Mouse (Mus musculus): ENCODE results near the gene Rnpep.
A peak's percentile ranks its signal among the peaks of the same experiment; 100 is the strongest.
"Not testable (repeated sequence)": the region's sequence is repeated elsewhere in the genome, so short reads cannot be mapped to it uniquely, and the experiment has no call there.

Gene Rnpep

DNA sequence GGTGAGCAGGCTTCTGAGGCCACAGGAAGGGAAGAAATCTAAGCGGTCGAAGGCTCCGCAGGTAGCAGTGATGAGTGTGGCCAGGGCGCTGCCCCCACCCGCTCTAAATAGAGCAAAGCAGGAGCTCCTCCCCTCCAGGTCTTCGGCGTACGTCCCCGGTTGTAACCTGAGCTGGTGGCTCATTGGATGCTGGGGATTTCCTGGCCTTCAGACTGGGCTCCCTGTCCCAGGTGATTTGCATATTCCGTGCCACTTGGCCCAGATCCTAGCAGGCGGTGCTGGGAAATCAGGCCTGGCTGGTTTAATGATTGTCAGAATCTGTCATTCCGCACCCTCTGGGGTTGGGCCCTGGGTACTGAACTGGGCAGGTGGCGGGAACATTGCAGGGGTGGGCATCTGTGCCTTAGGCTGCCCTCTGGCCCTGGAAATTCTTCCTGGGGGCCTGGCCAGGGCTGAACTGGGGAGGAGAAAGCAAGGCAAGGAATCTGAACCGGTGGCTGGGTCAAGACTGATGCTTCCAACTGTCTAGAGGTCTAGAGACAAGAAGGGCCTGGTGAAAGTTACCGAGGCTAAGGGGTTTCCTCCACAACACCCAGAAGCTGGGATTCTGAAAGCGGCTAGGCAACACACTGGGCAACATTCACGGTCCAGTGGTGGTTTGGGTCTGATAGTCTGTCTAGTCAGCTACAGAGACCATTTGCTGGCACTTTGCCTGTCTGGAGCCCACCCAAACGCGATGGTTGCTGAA lies 25.3 kb downstream of the Rnpep start, which contains the start of gene Elf3:
Gene Elf3 (minus strand): TSS at position 189 of the 748 bp plus-strand sequence.
- DNase-seq, result peak; percentile 94 to 97

DNA sequence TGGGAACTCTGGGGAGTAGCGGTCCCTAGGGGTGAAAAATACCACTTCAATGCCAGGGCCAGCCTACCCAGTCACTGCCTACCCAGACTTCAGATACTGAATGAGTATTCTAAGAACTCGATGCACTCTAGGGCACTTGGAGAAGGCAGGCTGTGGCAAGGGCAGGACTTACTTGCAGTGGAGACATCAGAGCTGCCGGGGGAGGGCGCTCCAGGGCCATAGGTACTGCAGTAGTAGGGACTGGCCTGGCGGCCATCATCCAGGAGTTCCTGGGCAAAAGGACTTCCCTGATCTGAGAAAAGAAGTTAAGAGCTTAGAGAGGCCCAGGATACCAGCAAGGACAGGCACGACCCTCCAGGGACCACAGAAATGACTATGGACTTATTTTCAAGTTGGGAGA lies 27.6 kb downstream of the Rnpep start:
- DNase-seq, result peak; percentile 61 to 81

DNA sequence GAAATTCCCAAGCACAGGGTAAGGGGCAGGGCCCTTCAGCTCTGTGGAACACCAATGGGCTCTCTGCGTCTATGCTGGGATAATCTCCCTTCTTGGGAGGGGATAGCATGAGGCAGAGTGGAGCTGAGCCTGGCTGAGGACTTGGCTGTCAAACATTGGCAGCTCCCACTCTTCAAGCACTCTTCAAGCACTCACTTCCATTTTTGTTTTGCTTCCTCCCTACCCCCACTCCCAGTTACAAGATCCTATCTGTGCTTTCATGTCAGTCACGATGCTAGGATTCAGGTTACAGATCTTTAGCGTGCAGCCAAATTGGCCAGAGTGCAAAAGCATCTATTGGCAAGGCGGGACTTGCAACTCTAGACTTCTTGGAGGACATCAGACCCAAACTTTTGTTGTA lies 31.0 kb downstream of the Rnpep start:
- DNase-seq, result no peak

DNA sequence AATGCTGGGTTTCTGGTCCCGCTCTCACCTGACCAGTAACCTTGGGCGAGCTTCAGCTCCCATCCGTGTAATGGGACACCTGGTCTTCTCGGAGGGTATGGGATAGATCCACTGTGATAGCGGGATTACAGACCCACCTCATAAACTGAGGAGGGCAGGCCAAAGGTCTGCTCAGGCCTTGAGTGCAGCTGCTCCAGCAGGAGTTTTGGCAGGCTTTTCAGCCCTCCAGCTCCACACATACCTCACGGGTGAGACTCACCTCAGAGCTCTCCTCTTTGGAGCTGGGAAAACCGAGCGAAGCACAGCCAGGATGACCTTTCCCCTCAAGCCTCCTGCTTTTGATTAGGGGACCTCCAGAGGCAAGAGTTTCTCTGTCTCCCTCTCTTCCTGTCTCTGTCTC lies 32.5 kb downstream of the Rnpep start:
- peak in 1 of 2 experiments; percentile 10 for DNase-seq

DNA sequence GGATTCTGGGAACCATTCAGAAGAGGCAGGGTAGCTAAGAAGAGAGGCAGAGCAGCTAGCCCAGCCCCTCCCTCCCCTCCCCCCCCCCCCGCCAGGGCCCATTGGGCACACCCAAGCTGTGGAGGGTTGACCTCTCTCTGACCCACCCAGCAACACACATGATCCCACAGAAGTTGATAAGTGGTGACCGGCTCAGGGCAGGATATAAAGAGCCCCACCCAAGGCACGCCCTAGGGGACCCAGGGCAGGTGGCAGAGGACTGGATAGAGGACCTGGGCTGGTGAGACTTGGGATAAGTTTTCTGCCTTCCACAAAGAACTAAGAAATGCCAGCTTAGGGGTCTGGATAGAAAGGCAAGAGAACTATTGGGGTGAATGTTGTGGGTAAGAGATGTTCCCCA lies 33.2 kb downstream of the Rnpep start:
- DNase-seq, result no peak

DNA sequence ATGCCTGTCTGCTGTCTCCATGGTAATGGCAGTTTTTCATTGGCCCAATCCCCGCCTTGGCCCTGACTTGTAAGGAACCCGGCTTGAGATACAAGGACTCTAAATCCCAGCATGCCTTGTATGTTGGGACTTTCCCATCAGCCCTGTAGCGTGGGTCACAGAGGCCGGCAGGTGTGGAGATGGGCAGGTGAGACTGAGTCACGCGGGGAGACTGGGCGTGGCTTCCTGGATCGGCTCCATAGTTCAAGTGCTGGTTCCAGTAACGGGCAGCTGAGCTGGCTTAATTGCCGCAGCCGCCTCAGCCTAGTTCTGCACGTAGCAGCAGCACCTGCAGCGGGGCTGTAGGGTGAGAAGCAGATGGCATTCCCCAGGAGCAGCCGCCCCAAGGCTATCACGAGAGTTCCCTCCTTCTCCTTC lies 35.4 kb downstream of the Rnpep start:
- peak; percentile 90 to 91 for DNase-seq

DNA sequence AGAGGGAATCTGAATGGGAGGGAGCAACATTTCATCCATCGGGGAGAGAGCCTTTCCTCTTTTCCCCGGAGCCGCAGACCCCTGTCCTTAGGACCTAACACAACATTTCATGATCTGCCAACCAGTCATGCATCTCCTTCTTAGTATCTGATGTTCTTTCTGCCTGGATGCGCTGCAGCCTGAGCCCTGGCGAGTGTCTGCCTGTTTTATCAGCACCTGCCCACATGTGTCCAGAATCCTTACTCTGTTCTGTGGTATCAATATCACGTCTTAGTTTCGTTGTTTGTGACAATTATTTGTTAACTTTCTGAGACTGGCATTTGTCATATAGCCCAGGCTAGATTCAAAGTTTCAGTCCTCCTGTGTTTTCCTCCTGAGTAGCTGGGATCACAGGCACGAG lies 39.9 kb downstream of the Rnpep start:
- DNase-seq, result no peak

DNA sequence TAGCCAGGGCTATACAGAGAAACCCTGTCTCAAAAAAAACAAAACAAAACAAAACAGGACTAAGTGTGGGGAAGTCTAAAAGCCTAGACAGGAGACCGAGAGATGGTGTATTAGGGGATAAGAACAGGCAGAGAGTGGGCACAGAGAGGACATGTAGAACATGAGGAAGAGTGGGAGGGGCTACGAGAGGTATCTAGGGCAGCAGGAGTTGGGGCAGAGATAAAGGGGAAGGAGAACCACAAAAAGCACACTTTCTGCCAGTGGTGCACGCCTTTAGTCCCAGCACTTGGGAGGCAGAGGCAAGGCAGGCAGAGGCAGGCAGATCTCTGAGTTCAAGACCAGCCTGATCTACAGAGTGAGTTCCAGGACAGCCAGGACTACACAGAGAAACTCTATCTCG lies 43.7 kb downstream of the Rnpep start:
- not testable (repeated sequence) for DNase-seq

DNA sequence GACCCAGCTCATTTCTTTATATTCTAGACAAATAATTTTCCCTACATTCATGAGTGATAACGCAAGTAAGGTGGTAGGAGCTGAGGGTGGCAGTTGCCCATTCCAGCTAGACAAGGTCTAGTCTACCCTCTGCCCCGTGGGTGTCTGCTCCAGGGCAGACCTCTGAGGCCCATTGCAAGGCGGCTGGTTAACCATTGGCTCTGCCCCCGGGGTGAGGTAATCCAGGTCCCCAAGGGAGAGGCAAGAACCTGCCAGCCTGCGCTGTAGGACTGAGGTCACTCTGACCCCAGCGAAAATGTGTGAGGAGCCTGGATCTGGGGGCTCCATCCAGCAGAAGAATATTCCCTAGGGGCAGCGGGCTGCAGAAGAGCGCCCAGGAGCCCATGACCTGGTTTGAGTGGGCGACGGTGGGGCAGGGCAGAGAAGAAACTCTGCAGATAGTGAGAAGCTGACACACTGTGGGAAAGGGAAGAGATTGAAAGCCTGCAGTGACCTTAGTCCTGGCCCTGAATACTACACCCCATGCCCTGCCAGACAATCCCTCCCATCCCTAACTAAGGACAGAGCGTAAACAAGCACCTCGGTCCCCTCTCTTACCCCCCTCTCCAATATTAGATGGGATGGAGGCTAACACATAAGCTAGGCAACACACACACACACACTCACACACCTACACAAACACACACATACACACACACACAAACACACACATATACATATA lies 46.6 kb downstream of the Rnpep start:
- DNase-seq, result peak; percentile 83 to 88

DNA sequence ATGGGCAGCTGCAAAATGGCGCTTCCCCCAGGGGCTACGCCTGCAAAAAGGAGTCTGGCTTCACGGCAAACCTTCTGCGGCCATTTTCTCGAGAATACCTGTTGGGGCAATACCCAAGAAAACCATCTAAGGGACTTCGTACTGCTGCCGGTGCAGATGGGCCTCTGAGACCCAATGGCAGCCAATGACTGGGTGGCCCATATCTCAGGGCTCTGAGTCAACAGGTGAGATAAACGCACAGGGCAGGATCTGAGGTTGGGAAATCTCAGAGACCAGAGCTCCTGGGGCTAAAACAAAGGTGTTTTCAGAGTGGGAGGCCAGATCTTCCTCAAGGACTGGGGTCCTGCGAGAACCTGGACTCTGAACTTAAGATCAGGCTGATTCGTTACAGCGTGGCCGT lies 49.1 kb downstream of the Rnpep start:
- DNase-seq, result no peak

GRCm38 (mm10) chr1:135233961-135234360 lies 49.9 kb downstream of the Rnpep start:
- DNase-seq, result peak; percentile 34 to 42

DNA sequence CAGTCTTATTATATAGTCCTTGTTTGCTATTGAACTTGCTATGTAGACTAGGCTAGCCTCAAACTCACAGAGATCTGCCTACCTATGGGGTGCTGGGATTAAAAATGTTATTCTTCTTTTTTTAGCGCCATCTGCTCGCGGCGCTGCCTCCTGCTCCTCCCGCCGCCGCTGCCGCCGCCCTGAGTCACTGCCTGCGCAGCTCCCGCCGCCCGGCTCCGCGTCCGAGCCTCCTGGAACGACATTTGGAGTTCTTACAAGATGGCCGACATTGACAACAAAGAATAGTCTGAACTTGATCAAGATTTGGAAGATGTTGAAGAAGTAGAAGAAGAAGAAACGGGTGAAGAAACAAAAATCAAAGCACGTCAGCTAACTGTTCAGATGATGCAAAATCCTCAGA lies 52.0 kb downstream of the Rnpep start:
- not testable (repeated sequence) for DNase-seq

DNA sequence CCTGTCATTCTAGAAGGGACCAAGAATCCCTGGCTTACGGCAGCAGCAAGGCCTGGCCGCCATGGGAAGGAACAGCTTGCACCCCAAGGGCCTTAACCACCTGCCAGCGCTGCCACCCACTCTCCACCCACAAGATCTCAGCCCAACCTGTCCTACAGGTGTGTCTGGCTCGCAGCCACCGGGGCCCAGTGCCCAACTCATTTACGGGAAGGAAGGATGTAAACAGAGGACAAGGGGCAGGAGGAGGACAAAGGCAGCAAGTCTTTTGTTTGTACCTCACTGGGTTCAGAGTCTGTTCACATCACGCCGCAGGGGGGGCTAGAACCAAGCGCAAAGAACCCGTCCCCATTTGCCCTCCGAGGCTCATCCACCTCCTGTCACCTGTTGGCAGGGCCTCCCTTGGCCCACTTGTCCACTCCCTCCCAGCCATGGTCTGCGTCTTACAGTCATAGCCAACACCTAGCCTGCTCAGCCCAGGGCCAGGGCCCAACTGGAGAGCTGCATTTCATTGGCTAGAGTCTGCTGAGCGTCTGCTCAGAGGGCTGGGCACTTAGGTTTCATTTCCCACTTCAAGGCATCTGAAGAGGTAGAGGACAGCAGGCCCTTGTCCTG lies 56.4 kb downstream of the Rnpep start:
- peak; percentile 55 to 70 for DNase-seq

DNA sequence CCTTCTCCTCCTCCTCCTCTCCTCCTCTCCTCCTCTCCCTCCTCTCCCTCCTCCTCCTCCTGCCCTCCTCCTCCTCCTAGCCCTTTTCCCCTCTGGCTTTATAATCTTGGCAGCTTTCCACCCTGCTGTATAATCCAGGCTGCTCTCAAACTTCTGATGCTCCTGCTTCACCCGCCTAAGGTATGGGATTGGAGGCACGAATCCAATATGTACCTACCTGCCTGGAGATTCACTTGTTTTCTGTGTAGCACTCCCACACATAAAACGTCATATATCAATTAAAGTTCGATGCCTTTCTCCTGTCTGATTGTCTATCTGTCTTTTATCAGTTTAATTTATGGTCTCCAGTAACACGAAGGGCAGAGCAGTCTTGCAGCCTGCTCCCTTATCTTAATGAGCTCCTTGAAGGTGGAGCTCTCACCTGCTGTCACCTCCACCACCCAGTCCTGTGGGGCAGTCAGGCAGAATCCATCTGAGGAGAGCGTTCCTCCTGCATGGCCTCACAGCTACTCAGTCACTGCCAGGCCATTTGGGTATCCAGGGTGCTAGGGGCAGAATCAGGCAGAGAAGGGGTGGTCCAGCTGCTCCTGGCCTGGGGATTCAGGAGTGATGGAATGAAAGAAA lies 58.8 kb downstream of the Rnpep start:
- DNase-seq, result no peak

- no peak for DNase-seq
Measured at GRCm38 (mm10) chr1:135224147-135224546, 59.7 kb downstream of the Rnpep start.

DNA sequence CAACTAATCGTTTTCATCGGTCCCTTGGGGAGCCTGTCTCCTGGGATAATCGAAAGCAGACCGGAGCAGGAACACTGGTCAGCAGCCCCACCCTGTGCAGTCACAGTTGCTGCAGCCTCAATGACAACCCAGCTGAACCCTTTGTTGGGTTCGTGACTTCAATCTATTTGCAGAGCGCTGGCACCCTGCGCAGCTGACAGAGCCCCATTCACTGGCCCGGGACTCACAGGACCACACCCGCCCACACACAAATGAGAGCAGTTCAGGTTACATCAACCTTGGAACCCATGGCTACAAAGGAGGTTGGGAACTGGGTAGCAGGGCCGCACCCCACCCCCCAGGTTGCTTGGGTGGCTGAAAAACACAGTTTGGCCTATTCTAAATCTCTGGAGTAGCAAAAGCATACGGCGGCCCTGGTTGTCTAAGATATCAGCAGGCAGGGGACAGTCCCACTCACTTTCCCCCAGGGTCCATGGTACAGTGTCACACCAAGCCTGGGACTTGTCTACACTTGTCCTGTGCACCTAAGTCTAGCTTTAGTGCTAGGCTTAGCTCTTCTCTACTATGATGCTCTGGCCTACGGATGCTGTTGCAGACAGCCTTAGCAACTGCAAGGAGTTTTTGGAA lies 66.2 kb downstream of the Rnpep start:
- no peak for DNase-seq

- DNase-seq, result no peak
Measured at GRCm38 (mm10) chr1:135213772-135214640, 69.9 kb downstream of the Rnpep start.

Data from kidney, postnatal 36 days (tissue).